Mouse (Mus musculus): Measurements from ENCODE around the gene Lrrc17. TPM values are rescaled to one million over a fixed set of nuclear protein-coding genes. Genes with fewer than 3 reads are reported as not detected.

Lrrc17 gene
- polyA plus RNA-seq, 1 experiment from 2014 or later: 8.4 TPM

- no peak for ATAC-seq (ENCODE audit: low FRiP score)
- no peaks in the 10 kb centered on the region for H3K9me3 ChIP-seq
- no peak overlapping the region for H3K4me3 ChIP-seq
- no peaks in the 10 kb centered on the region for H3K27me3 ChIP-seq
- 96% methylated on average over 2 of the region's 2 CpGs for WGBS
- H3K4me2 ChIP-seq: no peak overlapping the region
- no peak overlapping the region for H3K27ac ChIP-seq
- no peaks in the 10 kb centered on the region for H3K36me3 ChIP-seq
- H3K4me1 ChIP-seq (replicated peaks): no peaks in the 10 kb centered on the region
- H3K9ac ChIP-seq: no peak overlapping the region
Observed at GRCm38 (mm10) chr5:21517562-21517961, 25.8 kb upstream of the Lrrc17 start.

- Histone ChIP-seq H3K4me2 (no peak overlapping the region), H3K4me3 (no peak overlapping the region), H3K9ac (no peak overlapping the region), H3K27ac (no peak overlapping the region), H3K27me3 (no peaks in the 10 kb centered on the region), H3K36me3 (no peaks in the 10 kb centered on the region), H3K4me1 (replicated peaks) (no peaks in the 10 kb centered on the region), H3K9me3 (no peaks in the 10 kb centered on the region)
- 65% methylated on average over 4 of the region's 4 CpGs for WGBS
- ATAC-seq (ENCODE audit: low FRiP score): no peak
Observed at GRCm38 (mm10) chr5:21518207-21518606, 25.2 kb upstream of the Lrrc17 start.

GRCm38 (mm10) chr5:21519166-21519565, 24.2 kb upstream of the Lrrc17 start:
- H3K9ac ChIP-seq: no peak overlapping the region
- no peak for ATAC-seq (ENCODE audit: low FRiP score)
- H3K27me3 ChIP-seq: no peaks in the 10 kb centered on the region
- no peak overlapping the region for H3K4me2 ChIP-seq
- no peak overlapping the region for H3K27ac ChIP-seq
- H3K4me3 ChIP-seq: no peak overlapping the region
- WGBS: 81% methylated on average over 3 of the region's 3 CpGs
- no peaks in the 10 kb centered on the region for H3K36me3 ChIP-seq
- H3K9me3 ChIP-seq: no peaks in the 10 kb centered on the region
- no peaks in the 10 kb centered on the region for H3K4me1 ChIP-seq (replicated peaks)

- H3K27ac ChIP-seq: no peak overlapping the region
- H3K4me3 ChIP-seq: no peak overlapping the region
- H3K4me1 ChIP-seq (replicated peaks): peaks cover 13% of the 10 kb centered on the region; the same call in 1 of the 2 replicates
- ATAC-seq (ENCODE audit: low FRiP score): peak; percentile 68
- no peak overlapping the region for H3K4me2 ChIP-seq
- 14% methylated on average over 11 of the region's 11 CpGs for WGBS
- H3K9ac ChIP-seq: no peak overlapping the region
- no peaks in the 10 kb centered on the region for H3K9me3 ChIP-seq
- no peaks in the 10 kb centered on the region for H3K36me3 ChIP-seq
- H3K27me3 ChIP-seq: no peaks in the 10 kb centered on the region
Observed at GRCm38 (mm10) chr5:21526835-21527485, 16.4 kb upstream of the Lrrc17 start.

GRCm38 (mm10) chr5:21527488-21527911, 15.9 kb upstream of the Lrrc17 start:
- Histone ChIP-seq H3K4me1 (replicated peaks) (peaks cover 13% of the 10 kb centered on the region; the same call in 1 of the 2 replicates), H3K27me3 (no peaks in the 10 kb centered on the region), H3K4me3 (no peak overlapping the region), H3K9me3 (no peaks in the 10 kb centered on the region), H3K9ac (no peak overlapping the region), H3K27ac (no peak overlapping the region), H3K36me3 (no peaks in the 10 kb centered on the region), H3K4me2 (no peak overlapping the region)
- 41% methylated on average over 4 of the region's 4 CpGs for WGBS
- no peak for ATAC-seq (ENCODE audit: low FRiP score)

GRCm38 (mm10) chr5:21528068-21528842, 15.1 kb upstream of the Lrrc17 start:
- WGBS: 77% methylated on average over 15 of the region's 15 CpGs
- Histone ChIP-seq H3K4me1 (replicated peaks) (peaks cover 13% of the 10 kb centered on the region; the same call in 1 of the 2 replicates), H3K36me3 (no peaks in the 10 kb centered on the region), H3K27me3 (no peaks in the 10 kb centered on the region), H3K9ac (no peak overlapping the region), H3K4me3 (no peak overlapping the region), H3K27ac (no peak overlapping the region), H3K9me3 (no peaks in the 10 kb centered on the region), H3K4me2 (no peak overlapping the region)
- no peak for ATAC-seq (ENCODE audit: low FRiP score)

- 93% methylated on average over 8 of the region's 8 CpGs for WGBS
- peaks cover 13% of the 10 kb centered on the region; the same call in 1 of the 2 replicates for H3K4me1 ChIP-seq (replicated peaks)
- ATAC-seq (ENCODE audit: low FRiP score): no peak
Observed at GRCm38 (mm10) chr5:21529110-21529720, 14.1 kb upstream of the Lrrc17 start.

GRCm38 (mm10) chr5:21532126-21532525, 11.2 kb upstream of the Lrrc17 start:
- peaks cover 12% of the 10 kb centered on the region; the same call in 1 of the 2 replicates for H3K4me1 ChIP-seq (replicated peaks)

More at GRCm38 (mm10) chr5:21529110-21529720, 14.1 kb upstream of the Lrrc17 start:
- Histone ChIP-seq H3K27ac (no peak overlapping the region), H3K27me3 (no peaks in the 10 kb centered on the region), H3K4me2 (no peak overlapping the region), H3K4me3 (no peak overlapping the region), H3K36me3 (no peaks in the 10 kb centered on the region), H3K9me3 (no peaks in the 10 kb centered on the region), H3K9ac (no peak overlapping the region)

GRCm38 (mm10) chr5:21532921-21533320, 10.4 kb upstream of the Lrrc17 start:
- no peaks in the 10 kb centered on the region for H3K27me3 ChIP-seq
- H3K36me3 ChIP-seq: no peaks in the 10 kb centered on the region
- H3K9ac ChIP-seq: no peak overlapping the region
- 93% methylated on average over 5 of the region's 5 CpGs for WGBS
- no peak overlapping the region for H3K4me2 ChIP-seq
- no peak for ATAC-seq (ENCODE audit: low FRiP score)
- H3K4me3 ChIP-seq: no peak overlapping the region
- H3K27ac ChIP-seq: no peak overlapping the region
- H3K9me3 ChIP-seq: no peaks in the 10 kb centered on the region
- H3K4me1 ChIP-seq (replicated peaks): peaks cover 5% of the 10 kb centered on the region; the same call in 1 of the 2 replicates

More at GRCm38 (mm10) chr5:21532126-21532525, 11.2 kb upstream of the Lrrc17 start:
- Histone ChIP-seq H3K27me3 (no peaks in the 10 kb centered on the region), H3K9me3 (no peaks in the 10 kb centered on the region), H3K4me2 (no peak overlapping the region), H3K4me3 (no peak overlapping the region), H3K9ac (no peak overlapping the region), H3K36me3 (no peaks in the 10 kb centered on the region), H3K27ac (no peak overlapping the region)
- 87% methylated on average over 2 of the region's 2 CpGs for WGBS
- no peak for ATAC-seq (ENCODE audit: low FRiP score)

GRCm38 (mm10) chr5:21542226-21542625, 1.1 kb upstream of the Lrrc17 start:
- ATAC-seq (ENCODE audit: low FRiP score): no peak
- no peak overlapping the region for H3K4me3 ChIP-seq
- 88% methylated on average over 4 of the region's 4 CpGs for WGBS
- H3K27me3 ChIP-seq: no peaks in the 10 kb centered on the region
- H3K27ac ChIP-seq: no peak overlapping the region
- no peak overlapping the region for H3K9ac ChIP-seq
- H3K4me2 ChIP-seq: no peak overlapping the region
- no peaks in the 10 kb centered on the region for H3K36me3 ChIP-seq
- H3K9me3 ChIP-seq: no peaks in the 10 kb centered on the region
- peaks cover 6% of the 10 kb centered on the region for H3K4me1 ChIP-seq (replicated peaks)

- H3K27ac ChIP-seq: no peak overlapping the region
- no peak for ATAC-seq (ENCODE audit: low FRiP score)
- WGBS: 76% methylated on average over 3 of the region's 3 CpGs
Observed at GRCm38 (mm10) chr5:21544821-21545220, 1.5 kb downstream of the Lrrc17 start.

GRCm38 (mm10) chr5:21545227-21545626, 1.9 kb downstream of the Lrrc17 start:
- H3K9ac ChIP-seq: no peak overlapping the region
- no peaks in the 10 kb centered on the region for H3K27me3 ChIP-seq
- no peaks in the 10 kb centered on the region for H3K9me3 ChIP-seq
- H3K36me3 ChIP-seq: no peaks in the 10 kb centered on the region
- H3K4me3 ChIP-seq: no peak overlapping the region
- H3K27ac ChIP-seq: no peak overlapping the region
- no peak overlapping the region for H3K4me2 ChIP-seq
- ATAC-seq (ENCODE audit: low FRiP score): no peak
- peaks cover 6% of the 10 kb centered on the region for H3K4me1 ChIP-seq (replicated peaks)

More at GRCm38 (mm10) chr5:21544821-21545220, 1.5 kb downstream of the Lrrc17 start:
- no peak overlapping the region for H3K4me2 ChIP-seq
- H3K9ac ChIP-seq: no peak overlapping the region
- H3K4me3 ChIP-seq: no peak overlapping the region
- peaks cover 6% of the 10 kb centered on the region for H3K4me1 ChIP-seq (replicated peaks)
- no peaks in the 10 kb centered on the region for H3K9me3 ChIP-seq
- no peaks in the 10 kb centered on the region for H3K27me3 ChIP-seq
- no peaks in the 10 kb centered on the region for H3K36me3 ChIP-seq
